Mouse (Mus musculus) heart, postnatal 0 days (tissue): ENCODE results near the gene Myh13. TPM values are rescaled to one million over a fixed set of nuclear protein-coding genes. Genes with fewer than 3 reads are reported as not detected.

Experiments
- ATAC-seq: fragments of 200-750 bp; cut with Nextera tagmentation; 2 replicates; pipeline ENCODE4 v1.8.0; 2017; ENCODE audit warnings: low read depth, moderate number of reproducible peaks, moderate library complexity; ENCODE audit not compliant: insufficient read depth
- DNase-seq: peaks from one replicate; pipeline ENCODE4 v3.0.0-alpha.2; 2016; ENCODE audit warnings: low spot score
- H3K27ac ChIP-seq: fragments of 300-500 bp; sonication (generic); 2 replicates; pipeline ENCODE4 v1.5.1; 2014; ENCODE audit warnings: low read depth, mild to moderate bottlenecking
- H3K27me3 ChIP-seq: fragments of 300-500 bp; sonication (generic); 2 replicates; pipeline ENCODE4 v1.6.1; 2014; ENCODE audit warnings: low read length, mixed read lengths; ENCODE audit not compliant: control insufficient read depth, insufficient read depth
- H3K36me3 ChIP-seq: fragments of 300-500 bp; sonication (generic); replicated peaks from 2 replicates; pipeline ENCODE4 v1.6.1; 2014; ENCODE audit warnings: low read length, mixed read lengths; ENCODE audit not compliant: control insufficient read depth, insufficient read depth
- H3K4me1 ChIP-seq: fragments of 300-500 bp; sonication (generic); 2 replicates; pipeline ENCODE4 v1.6.1; 2014; ENCODE audit warnings: antibody characterized with exemption; ENCODE audit not compliant: control insufficient read depth, insufficient read depth
- H3K4me2 ChIP-seq: fragments of 300-500 bp; sonication (generic); 2 replicates; pipeline ENCODE4 v1.6.1; 2014; ENCODE audit warnings: low read depth, mild to moderate bottlenecking, low read length, moderate library complexity
- H3K4me3 ChIP-seq: fragments of 300-500 bp; sonication (generic); 2 replicates; pipeline ENCODE4 v1.5.1; 2014; ENCODE audit warnings: low read depth, low read length
- H3K9ac ChIP-seq: fragments of 300-500 bp; sonication (generic); replicated peaks from 2 replicates; pipeline ENCODE4 v1.6.1; 2014; ENCODE audit warnings: low read depth, low read length, mixed read lengths
- H3K9me3 ChIP-seq: fragments of 300-500 bp; sonication (generic); replicated peaks from 2 replicates; pipeline ENCODE4 v1.6.1; 2016; ENCODE audit warnings: low read length; ENCODE audit not compliant: control insufficient read depth
- CTCF ChIP-seq: IDR thresholded peaks from 2 replicates; pipeline ENCODE4 v1.5.1; 2016; ENCODE audit warnings: antibody characterized with exemption, control low read depth, low read depth
- EP300 ChIP-seq: IDR thresholded peaks from 2 replicates; pipeline ENCODE4 v1.6.1; 2016; ENCODE audit warnings: antibody characterized with exemption, low read depth
- WGBS: fragments of 180-500 bp; shearing (Covaris S2); extraction: QIAGEN DNeasy Blood & Tissue Kit; methylation state at CpG from one replicate; pipeline ENCODE4 v1.1.7; 2014; 5-methylcytosine and 5-hydroxymethylcytosine counted together
- polyA plus RNA-seq: library from polyadenylated mRNA; unstranded; fragments of >200 nt; fragmentation: Nextera tagmentation; extraction: Ambion mirVana; gene quantifications from 2 replicates; pipeline ENCODE4 v1.2.1, GENCODE M21; 2015
- total RNA-seq: library from RNA; depleted of rRNA; stranded (reverse); fragments of >200 nt; gene quantifications from 2 replicates; pipeline ENCODE4 v1.2.3, GENCODE M21; 2014; ENCODE audit warnings: low replicate concordance

The Myh13 gene
- total and polyA plus RNA-seq, 2 experiments from 2014 or later = 0.15 TPM; not detected in 1

- no peaks in the 10 kb centered on the region for H3K27me3 ChIP-seq
- no peaks in the 10 kb centered on the region for H3K9me3 ChIP-seq
- ATAC-seq = no peak
- no peak overlapping the region for H3K9ac ChIP-seq
- H3K36me3 ChIP-seq = no peaks in the 10 kb centered on the region
- WGBS = 53% methylated on average over 3 of the region's 3 CpGs
- H3K4me2 ChIP-seq = no peak overlapping the region
- no peak for DNase-seq
- TF ChIP-seq EP300 (no peak), CTCF (no peak)
- peaks cover 5% of the 10 kb centered on the region for H3K4me1 ChIP-seq
- H3K4me3 ChIP-seq = no peak overlapping the region
- no peak overlapping the region for H3K27ac ChIP-seq
Observed at GRCm38 (mm10) chr11:67362236-67362635, 40.8 kb downstream of the Myh13 start.

GRCm38 (mm10) chr11:67364551-67364950 is 43.1 kb downstream of the Myh13 start:
- Histone ChIP-seq H3K27ac (no peak overlapping the region), H3K4me1 (peaks cover 5% of the 10 kb centered on the region), H3K9me3 (no peaks in the 10 kb centered on the region), H3K27me3 (no peaks in the 10 kb centered on the region), H3K9ac (no peak overlapping the region), H3K4me3 (no peak overlapping the region), H3K4me2 (no peak overlapping the region), H3K36me3 (no peaks in the 10 kb centered on the region)
- DNase-seq = no peak
- WGBS = 83% methylated on average over 12 of the region's 12 CpGs
- ATAC-seq = no peak
- TF ChIP-seq EP300 = no peak
- no peak for TF ChIP-seq CTCF

GRCm38 (mm10) chr11:67364986-67365721 is 43.7 kb downstream of the Myh13 start:
- no peak for TF ChIP-seq CTCF
- Histone ChIP-seq H3K4me2 (no peak overlapping the region), H3K36me3 (no peaks in the 10 kb centered on the region), H3K9ac (no peak overlapping the region), H3K9me3 (no peaks in the 10 kb centered on the region), H3K27me3 (no peaks in the 10 kb centered on the region), H3K4me1 (peaks cover 5% of the 10 kb centered on the region), H3K4me3 (no peak overlapping the region), H3K27ac (no peak overlapping the region)
- 82% methylated on average over 14 of the region's 14 CpGs for WGBS
- DNase-seq (no peak), ATAC-seq (no peak)

- Histone ChIP-seq H3K9ac (no peak overlapping the region), H3K9me3 (no peaks in the 10 kb centered on the region), H3K4me1 (peaks cover 5% of the 10 kb centered on the region), H3K4me2 (no peak overlapping the region), H3K27ac (no peak overlapping the region), H3K27me3 (no peaks in the 10 kb centered on the region), H3K4me3 (no peak overlapping the region), H3K36me3 (no peaks in the 10 kb centered on the region)
- TF ChIP-seq EP300 (no peak), CTCF (no peak)
- no peak for ATAC-seq
- 20% methylated on average over 9 of the region's 9 CpGs for WGBS
- no peak for DNase-seq
Observed at GRCm38 (mm10) chr11:67366936-67367335, 45.5 kb downstream of the Myh13 start.

GRCm38 (mm10) chr11:67373333-67373732 is 51.9 kb downstream of the Myh13 start:
- TF ChIP-seq CTCF = peak; percentile 75
- no peak for TF ChIP-seq EP300
- 45% methylated on average over 2 of the region's 2 CpGs for WGBS
- no peak overlapping the region for H3K9ac ChIP-seq
- no peak for ATAC-seq
- no peaks in the 10 kb centered on the region for H3K27me3 ChIP-seq
- H3K27ac ChIP-seq = no peak overlapping the region
- DNase-seq = peak; percentile 34
- H3K4me3 ChIP-seq = no peak overlapping the region
- H3K9me3 ChIP-seq = no peaks in the 10 kb centered on the region
- no peaks in the 10 kb centered on the region for H3K4me1 ChIP-seq
- H3K36me3 ChIP-seq = no peaks in the 10 kb centered on the region
- no peak overlapping the region for H3K4me2 ChIP-seq

GRCm38 (mm10) chr11:67376308-67376707 is 54.9 kb downstream of the Myh13 start:
- H3K36me3 ChIP-seq = no peaks in the 10 kb centered on the region
- H3K9me3 ChIP-seq = no peaks in the 10 kb centered on the region
- H3K4me2 ChIP-seq = no peak overlapping the region
- DNase-seq (no peak), ATAC-seq (no peak)
- no peaks in the 10 kb centered on the region for H3K4me1 ChIP-seq
- TF ChIP-seq EP300 = no peak
- peak; percentile 72 for TF ChIP-seq CTCF
- no peak overlapping the region for H3K4me3 ChIP-seq
- H3K27ac ChIP-seq = no peak overlapping the region
- H3K27me3 ChIP-seq = no peaks in the 10 kb centered on the region
- no peak overlapping the region for H3K9ac ChIP-seq
